Mouse (Mus musculus): ENCODE results near the gene Khdrbs1. TPM values are rescaled to one million over a fixed set of nuclear protein-coding genes. Genes with fewer than 3 reads are reported as not detected.

The Khdrbs1 gene
- polyA plus RNA-seq, 1 experiment = 126 TPM

- no peak for TF ChIP-seq CTCF (IDR thresholded peaks at IDR 0.05; ENCODE audit: borderline replicate concordance, control insufficient read depth, extremely low read depth, insufficient read depth, low read length, poor library complexity)
- no peak for TF ChIP-seq POLR2A (IDR thresholded peaks at IDR 0.05; ENCODE audit: control insufficient read depth, extremely low read depth, insufficient read depth, low read length, poor library complexity)
- peaks cover 29% of the 10 kb centered on the region for H3K36me3 ChIP-seq (ENCODE audit: control insufficient read depth, insufficient read depth, low read length)
- DNase-seq = no peak
- no peaks in the 10 kb centered on the region for H3K4me1 ChIP-seq (replicated peaks; ENCODE audit: control insufficient read depth, insufficient read depth, low read length)
- no peaks in the 10 kb centered on the region for H3K27me3 ChIP-seq (ENCODE audit: control insufficient read depth, insufficient read depth, low read length)
- H3K4me3 ChIP-seq (ENCODE audit: control insufficient read depth, insufficient read depth, low read length) = no peak overlapping the region
- no peak overlapping the region for H3K27ac ChIP-seq (ENCODE audit: control insufficient read depth, insufficient read depth, low read length)
- WGBS = 96% methylated on average over 6 of the region's 6 CpGs
Observed at GRCm38 (mm10) chr4:129684531-129684930, 57.6 kb downstream of the Khdrbs1 start.

DNA sequence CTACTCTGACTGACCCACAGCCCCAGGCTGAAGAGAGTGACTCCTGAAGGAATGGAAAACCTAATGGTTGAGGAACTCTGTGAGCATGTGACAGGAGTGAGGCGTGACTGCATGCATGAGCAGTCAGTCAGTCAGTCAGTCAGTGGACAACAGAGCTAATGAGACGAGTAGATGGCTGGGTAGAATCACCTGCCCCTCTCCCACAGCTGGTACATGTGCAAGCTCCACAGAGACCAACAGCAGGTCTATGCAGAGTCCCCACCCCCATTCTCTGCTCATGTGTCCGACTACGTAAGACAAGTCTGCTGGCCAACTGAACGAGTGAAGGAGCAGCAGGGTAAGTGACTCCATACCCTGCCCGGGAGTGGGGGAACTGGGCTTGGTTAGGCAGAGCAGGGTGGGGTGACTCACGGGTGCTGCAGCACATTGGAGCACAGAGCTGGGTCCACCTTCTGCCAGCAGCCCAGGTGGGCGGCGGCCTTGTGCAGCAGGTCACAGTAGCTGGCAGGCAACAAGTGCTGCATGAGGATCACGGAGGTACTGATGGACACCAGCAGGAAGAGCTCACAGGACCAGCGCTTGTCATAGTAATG is 58.1 kb downstream of the Khdrbs1 start:
- Histone ChIP-seq H3K36me3 (ENCODE audit: control insufficient read depth, insufficient read depth, low read length) (peaks cover 29% of the 10 kb centered on the region), H3K27me3 (ENCODE audit: control insufficient read depth, insufficient read depth, low read length) (no peaks in the 10 kb centered on the region), H3K27ac (ENCODE audit: control insufficient read depth, insufficient read depth, low read length) (no peak overlapping the region), H3K4me1 (replicated peaks; ENCODE audit: control insufficient read depth, insufficient read depth, low read length) (no peaks in the 10 kb centered on the region), H3K4me3 (ENCODE audit: control insufficient read depth, insufficient read depth, low read length) (no peak overlapping the region)
- DNase-seq = no peak
- TF ChIP-seq POLR2A (IDR thresholded peaks at IDR 0.05; ENCODE audit: control insufficient read depth, extremely low read depth, insufficient read depth, low read length, poor library complexity) (no peak), CTCF (IDR thresholded peaks at IDR 0.05; ENCODE audit: borderline replicate concordance, control insufficient read depth, extremely low read depth, insufficient read depth, low read length, poor library complexity) (no peak)
- WGBS = 96% methylated on average over 11 of the region's 11 CpGs

DNA sequence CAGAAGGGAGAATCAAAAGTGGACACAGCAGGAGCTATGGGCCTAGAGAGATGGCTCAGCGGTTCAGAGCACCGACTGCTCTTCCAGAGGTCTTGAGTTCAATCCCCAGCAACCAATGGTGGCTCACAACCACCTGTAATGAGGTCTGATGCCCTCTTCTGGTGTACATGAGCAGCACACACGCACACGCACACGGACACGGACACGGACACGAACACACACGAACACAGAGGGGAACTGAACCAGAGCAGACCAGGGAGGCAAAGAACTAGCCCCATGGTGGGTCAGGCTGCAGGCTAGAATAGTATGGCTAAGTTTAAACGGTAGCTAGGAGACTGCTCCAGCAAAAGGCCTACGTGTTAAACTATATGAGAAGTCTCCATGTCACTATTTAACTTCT is 60.3 kb downstream of the Khdrbs1 start:
- no peak for TF ChIP-seq CTCF (IDR thresholded peaks at IDR 0.05; ENCODE audit: borderline replicate concordance, control insufficient read depth, extremely low read depth, insufficient read depth, low read length, poor library complexity)
- no peak for TF ChIP-seq POLR2A (IDR thresholded peaks at IDR 0.05; ENCODE audit: control insufficient read depth, extremely low read depth, insufficient read depth, low read length, poor library complexity)
- DNase-seq = no peak
- no peak overlapping the region for H3K27ac ChIP-seq (ENCODE audit: control insufficient read depth, insufficient read depth, low read length)
- H3K4me3 ChIP-seq (ENCODE audit: control insufficient read depth, insufficient read depth, low read length) = no peak overlapping the region
- 96% methylated on average over 11 of the region's 11 CpGs for WGBS
- H3K27me3 ChIP-seq (ENCODE audit: control insufficient read depth, insufficient read depth, low read length) = no peaks in the 10 kb centered on the region
- H3K36me3 ChIP-seq (ENCODE audit: control insufficient read depth, insufficient read depth, low read length) = peaks cover 27% of the 10 kb centered on the region
- H3K4me1 ChIP-seq (replicated peaks; ENCODE audit: control insufficient read depth, insufficient read depth, low read length) = no peaks in the 10 kb centered on the region

GRCm38 (mm10) chr4:129672878-129673449 is 69.1 kb downstream of the Khdrbs1 start:
- no peak for TF ChIP-seq CTCF (IDR thresholded peaks at IDR 0.05; ENCODE audit: borderline replicate concordance, control insufficient read depth, extremely low read depth, insufficient read depth, low read length, poor library complexity)
- TF ChIP-seq POLR2A (IDR thresholded peaks at IDR 0.05; ENCODE audit: control insufficient read depth, extremely low read depth, insufficient read depth, low read length, poor library complexity) = no peak
- peaks cover 5% of the 10 kb centered on the region for H3K4me1 ChIP-seq (replicated peaks; ENCODE audit: control insufficient read depth, insufficient read depth, low read length)
- no peaks in the 10 kb centered on the region for H3K36me3 ChIP-seq (ENCODE audit: control insufficient read depth, insufficient read depth, low read length)
- DNase-seq = no peak
- 7% methylated on average over 10 of the region's 10 CpGs for WGBS
- H3K27ac ChIP-seq (ENCODE audit: control insufficient read depth, insufficient read depth, low read length) = no peak overlapping the region
- H3K27me3 ChIP-seq (ENCODE audit: control insufficient read depth, insufficient read depth, low read length) = no peaks in the 10 kb centered on the region
- peak overlapping the region; percentile 93 for H3K4me3 ChIP-seq (ENCODE audit: control insufficient read depth, insufficient read depth, low read length)

GRCm38 (mm10) chr4:129672083-129672877 is 69.8 kb downstream of the Khdrbs1 start, which contains the start of gene Kpna6:
TSS of gene Kpna6 (minus strand) at chr4:129672767.
- H3K36me3 ChIP-seq (ENCODE audit: control insufficient read depth, insufficient read depth, low read length) = no peaks in the 10 kb centered on the region
- TF ChIP-seq CTCF (IDR thresholded peaks at IDR 0.05; ENCODE audit: borderline replicate concordance, control insufficient read depth, extremely low read depth, insufficient read depth, low read length, poor library complexity) (peak; percentile 29; the same call in 1 of the 2 replicates), POLR2A (IDR thresholded peaks at IDR 0.05; ENCODE audit: control insufficient read depth, extremely low read depth, insufficient read depth, low read length, poor library complexity) (0 out of 2 replicates have a peak, but pooled peaks have one; percentile 18)
- peak within 1 kb of the TSS; percentile 93 for H3K4me3 ChIP-seq (ENCODE audit: control insufficient read depth, insufficient read depth, low read length)
- H3K27ac ChIP-seq (ENCODE audit: control insufficient read depth, insufficient read depth, low read length) = no peak within 1 kb of the TSS
- peaks cover 5% of the 10 kb centered on the region for H3K4me1 ChIP-seq (replicated peaks; ENCODE audit: control insufficient read depth, insufficient read depth, low read length)
- no peaks in the 10 kb centered on the region for H3K27me3 ChIP-seq (ENCODE audit: control insufficient read depth, insufficient read depth, low read length)
- peak; percentile 86 for DNase-seq
- WGBS = under 1% methylated on average over 65 of the region's 65 CpGs

DNA sequence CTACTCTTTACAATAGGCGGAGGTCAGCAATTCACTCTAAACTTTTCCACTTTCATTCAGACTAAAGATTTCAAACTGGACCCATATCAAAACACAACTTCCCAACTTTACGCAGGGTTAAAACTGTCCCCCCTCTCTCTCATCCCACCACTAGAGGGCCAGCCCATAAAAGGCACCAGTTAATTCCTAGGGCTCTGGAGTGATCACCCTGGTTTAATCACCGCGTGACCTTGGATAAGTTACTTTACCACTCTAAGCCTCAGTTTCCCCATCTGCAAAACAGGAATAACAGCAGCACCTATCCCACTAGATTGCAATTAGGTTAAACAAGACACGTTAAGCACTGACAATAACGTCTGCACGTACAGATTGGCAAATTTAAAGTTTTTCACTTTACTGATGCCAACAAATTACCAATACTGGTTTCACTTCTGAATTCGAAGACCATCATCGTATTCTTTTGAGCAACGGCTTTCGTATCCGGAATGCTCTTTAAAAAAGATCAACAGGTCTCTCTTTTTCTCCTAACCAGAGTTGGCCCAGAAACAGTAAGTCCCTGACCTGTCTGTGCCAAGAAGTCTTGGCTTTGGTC is 70.5 kb downstream of the Khdrbs1 start:
- H3K27ac ChIP-seq (ENCODE audit: control insufficient read depth, insufficient read depth, low read length) = no peak overlapping the region
- H3K27me3 ChIP-seq (ENCODE audit: control insufficient read depth, insufficient read depth, low read length) = no peaks in the 10 kb centered on the region
- TF ChIP-seq CTCF (IDR thresholded peaks at IDR 0.05; ENCODE audit: borderline replicate concordance, control insufficient read depth, extremely low read depth, insufficient read depth, low read length, poor library complexity) = no peak
- no peak for TF ChIP-seq POLR2A (IDR thresholded peaks at IDR 0.05; ENCODE audit: control insufficient read depth, extremely low read depth, insufficient read depth, low read length, poor library complexity)
- WGBS = 6% methylated on average over 12 of the region's 12 CpGs
- H3K4me1 ChIP-seq (replicated peaks; ENCODE audit: control insufficient read depth, insufficient read depth, low read length) = peaks cover 5% of the 10 kb centered on the region
- H3K4me3 ChIP-seq (ENCODE audit: control insufficient read depth, insufficient read depth, low read length) = peak overlapping the region; percentile 93
- H3K36me3 ChIP-seq (ENCODE audit: control insufficient read depth, insufficient read depth, low read length) = no peaks in the 10 kb centered on the region
- DNase-seq = peak; percentile 64

Measured in thymus, adult 2 months (tissue).